Comparison of ENCODE assay signal across 10 mouse cellular contexts in the genomic region with DNA sequence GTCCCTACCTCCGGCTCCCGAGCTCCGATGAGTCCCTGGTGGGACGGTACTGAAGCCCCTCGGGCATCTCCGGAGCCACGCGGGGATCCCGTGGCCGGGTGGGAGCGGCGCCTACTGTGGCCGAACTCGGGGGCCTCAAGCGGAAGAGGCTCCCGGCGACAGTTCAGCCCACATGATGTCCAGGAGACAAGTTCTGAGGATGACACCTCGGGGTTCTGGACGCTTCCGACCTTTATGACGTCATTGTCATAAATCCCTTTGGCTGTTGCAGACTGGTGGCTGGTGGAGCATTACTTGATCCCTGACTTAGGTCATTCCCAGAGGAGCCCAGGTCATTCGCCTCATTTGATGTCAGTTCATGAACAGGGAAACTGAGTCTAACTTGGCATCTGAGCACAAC. TPM values are rescaled to one million over a fixed set of nuclear protein-coding genes. Genes with fewer than 3 reads are reported as not detected.
DNase-seq lines count a peak whose midpoint lies in the region; ATAC-seq and TF ChIP-seq lines count a peak whose summit lies in the region.
"Had no signal": no experiment of that assay in that cellular context is flagged by ENCODE, and none has a peak within 500 bp of the region (broad histone marks: within the 10 kb centered on the region; RNA-seq: fewer than 3 reads in every experiment).

A gene (minus strand): TSS at position 122 of the 400 bp plus-strand sequence.

- no peak for TF ChIP-seq CTCF in midbrain, postnatal 0 days (IDR thresholded peaks at IDR 0.05)

- no peak for ATAC-seq in kidney, embryonic 14.5 days (ENCODE audit: low FRiP score, low TSS enrichment)
- ATAC-seq in embryonic facial prominence, embryonic 12.5 days (ENCODE audit: insufficient number of reproducible peaks, insufficient read depth, low FRiP score, low TSS enrichment) = no peak
- no peak for ATAC-seq in hindbrain, embryonic 16.5 days
- ATAC-seq in midbrain, postnatal 0 days (ENCODE audit: low FRiP score) = no peak

- peaks cover 23% of the 10 kb centered on the region; the same call in 1 of the 2 replicates for H3K4me1 ChIP-seq in kidney, embryonic 14.5 days (ENCODE audit: control insufficient read depth, insufficient read depth, low read length)
- peaks cover 29% of the 10 kb centered on the region for H3K4me1 ChIP-seq in embryonic facial prominence, embryonic 12.5 days
- H3K4me1 ChIP-seq in hindbrain, embryonic 16.5 days (ENCODE audit: control insufficient read depth, insufficient read depth, low read depth, low read length) = peaks cover 28% of the 10 kb centered on the region
- H3K4me1 ChIP-seq in midbrain, postnatal 0 days (ENCODE audit: insufficient read depth, low read length) = peaks cover 6% of the 10 kb centered on the region; the same call in 1 of the 2 replicates

- H3K36me3 ChIP-seq in kidney, embryonic 14.5 days (ENCODE audit: control insufficient read depth, insufficient read depth, low read length) = no peaks in the 10 kb centered on the region
- no peaks in the 10 kb centered on the region for H3K36me3 ChIP-seq in embryonic facial prominence, embryonic 12.5 days
- H3K36me3 ChIP-seq in hindbrain, embryonic 16.5 days (ENCODE audit: control insufficient read depth, insufficient read depth, low read length) = no peaks in the 10 kb centered on the region
- no peaks in the 10 kb centered on the region for H3K36me3 ChIP-seq in midbrain, postnatal 0 days (ENCODE audit: insufficient read depth, low read length)

- H3K27me3 ChIP-seq in kidney, embryonic 14.5 days (ENCODE audit: control insufficient read depth, insufficient read depth, low read length) = peaks cover 43% of the 10 kb centered on the region
- H3K27me3 ChIP-seq in embryonic facial prominence, embryonic 12.5 days = peaks cover 71% of the 10 kb centered on the region
- H3K27me3 ChIP-seq in hindbrain, embryonic 16.5 days (replicated peaks; ENCODE audit: control insufficient read depth, insufficient read depth, low read length) = peaks cover 24% of the 10 kb centered on the region
- peaks cover 23% of the 10 kb centered on the region for H3K27me3 ChIP-seq in midbrain, postnatal 0 days (ENCODE audit: insufficient read depth, low read length)

- peak within 1 kb of the TSS; percentile 26 for H3K4me3 ChIP-seq in kidney, embryonic 14.5 days (ENCODE audit: low read length)
- H3K4me3 ChIP-seq in embryonic facial prominence, embryonic 12.5 days = peak within 1 kb of the TSS; percentile 26
- peak within 1 kb of the TSS; percentile 29 for H3K4me3 ChIP-seq in hindbrain, embryonic 16.5 days (ENCODE audit: low read length)
- H3K4me3 ChIP-seq in midbrain, postnatal 0 days (ENCODE audit: low read depth, low read length) = peak within 1 kb of the TSS; percentile 24; the same call in 1 of the 2 replicates

- no peaks in the 10 kb centered on the region; the same call in none of the 2 replicates for H3K9me3 ChIP-seq in kidney, embryonic 14.5 days (ENCODE audit: control insufficient read depth, low read length)
- H3K9me3 ChIP-seq in embryonic facial prominence, embryonic 12.5 days = no peaks in the 10 kb centered on the region
- H3K9me3 ChIP-seq in hindbrain, embryonic 16.5 days (ENCODE audit: control insufficient read depth, low read length) = no peaks in the 10 kb centered on the region; the same call in 1 of the 2 replicates
- H3K9me3 ChIP-seq in midbrain, postnatal 0 days (ENCODE audit: low read length) = no peaks in the 10 kb centered on the region

- H3K27ac ChIP-seq in kidney, embryonic 14.5 days (ENCODE audit: low read depth, low read length) = no peak within 1 kb of the TSS
- H3K27ac ChIP-seq in embryonic facial prominence, embryonic 12.5 days = no peak within 1 kb of the TSS
- H3K27ac ChIP-seq in hindbrain, embryonic 16.5 days (ENCODE audit: low read depth, low read length) = no peak within 1 kb of the TSS
- no peak within 1 kb of the TSS for H3K27ac ChIP-seq in midbrain, postnatal 0 days (ENCODE audit: low read depth, low read length)

- WGBS in kidney, embryonic 14.5 days = 62% methylated on average over 22 of the region's 22 CpGs
- WGBS in embryonic facial prominence, embryonic 12.5 days = 62% methylated on average over 22 of the region's 22 CpGs
- WGBS in hindbrain, embryonic 16.5 days = 70% methylated on average over 22 of the region's 22 CpGs
- WGBS in midbrain, postnatal 0 days = 65% methylated on average over 22 of the region's 22 CpGs

- DNase-seq in kidney, postnatal 14 days = no peak
- no peak for DNase-seq in midbrain, postnatal 0 days (ENCODE audit: low spot score)
- DNase-seq in ovary, postnatal 10 days (ENCODE audit: low spot score) = no peak
- DNase-seq in layer of hippocampus, adult 9-11 months = no peak
- DNase-seq in frontal cortex, postnatal 14 days (ENCODE audit: low spot score in 2 of 2) = no peak
- DNase-seq: kidney, adult 11 months had no signal

- peak within 1 kb of the TSS; percentile 38 for H3K4me2 ChIP-seq in kidney, embryonic 14.5 days (replicated peaks; ENCODE audit: low read depth, low read length)
- peak within 1 kb of the TSS; percentile 39 for H3K4me2 ChIP-seq in embryonic facial prominence, embryonic 12.5 days (replicated peaks)
- peak within 1 kb of the TSS; percentile 49 for H3K4me2 ChIP-seq in hindbrain, embryonic 16.5 days (ENCODE audit: low read length)
- peak within 1 kb of the TSS; percentile 38 for H3K4me2 ChIP-seq in midbrain, postnatal 0 days (ENCODE audit: low read depth, low read length, poor library complexity, severe bottlenecking)

- peak within 1 kb of the TSS; percentile 48; the same call in 1 of the 2 replicates for H3K9ac ChIP-seq in kidney, embryonic 14.5 days (ENCODE audit: low read depth, low read length)
- no peak within 1 kb of the TSS for H3K9ac ChIP-seq in embryonic facial prominence, embryonic 12.5 days
- peak within 1 kb of the TSS; percentile 33 for H3K9ac ChIP-seq in hindbrain, embryonic 16.5 days (ENCODE audit: low read depth, low read length)
- H3K9ac ChIP-seq in midbrain, postnatal 0 days (replicated peaks; ENCODE audit: low read length, poor library complexity, severe bottlenecking) = no peak within 1 kb of the TSS

RNA-seq across cellular contexts. Expression of the gene that starts here (rescaled TPM):
- polyA plus RNA-seq in kidney, embryonic 14.5 days (2014; fragmentation: Nextera tagmentation; extraction: Ambion mirVana) = not detected in 2 replicates
- not detected in 2 replicates for polyA plus RNA-seq in embryonic facial prominence, embryonic 12.5 days (2016; fragmentation: Nextera tagmentation; extraction: Ambion mirVana)
- polyA plus RNA-seq in hindbrain, embryonic 16.5 days (2015; fragmentation: Nextera tagmentation; extraction: Ambion mirVana) = not detected in 2 replicates
- not detected in 2 replicates for total RNA-seq in midbrain, postnatal 0 days (2014; rRNA removed)
- not detected in 2 replicates for polyA plus RNA-seq in midbrain, postnatal 0 days (2015; fragmentation: Nextera tagmentation; extraction: Ambion mirVana)
- total RNA-seq: CH12.LX had no signal

Comparison
In these comparisons a context has a peak if more than half of its experiments do, and no peak if none do; other contexts are left out.
1. H3K9ac ChIP-seq: peak in kidney, embryonic 14.5 days (single experiment) and hindbrain, embryonic 16.5 days (single experiment); none in embryonic facial prominence, embryonic 12.5 days (single experiment) and midbrain, postnatal 0 days (single experiment).
2. Peak in every context shown above with its lines, with median percentiles within 50 percentile points of each other: H3K4me2 ChIP-seq and H3K4me3 ChIP-seq.